Mouse (Mus musculus) heart, embryonic 13.5 days (tissue): ENCODE measurements around the gene Ptpn22. TPM values are rescaled to one million over a fixed set of nuclear protein-coding genes. Genes with fewer than 3 reads are reported as not detected.

Experiments used
- ATAC-seq: fragments of 200-750 bp; cut with Nextera tagmentation; 2 replicates; pipeline ENCODE4 v1.8.0; 2017; ENCODE audit warnings: moderate TSS enrichment; ENCODE audit not compliant: insufficient number of reproducible peaks, low FRiP score, low TSS enrichment; ENCODE audit errors: extremely low read depth
- H3K27ac ChIP-seq: fragments of 300-500 bp; sonication (generic); replicated peaks from 2 replicates; pipeline ENCODE4 v1.5.1; 2015; ENCODE audit warnings: moderate library complexity, mild to moderate bottlenecking, inconsistent platforms
- H3K27me3 ChIP-seq: fragments of 300-500 bp; sonication (generic); replicated peaks from 2 replicates; pipeline ENCODE4 v1.6.1; 2015; ENCODE audit warnings: mild to moderate bottlenecking, inconsistent platforms
- H3K36me3 ChIP-seq: fragments of 300-500 bp; sonication (generic); 2 replicates; pipeline ENCODE4 v1.6.1; 2015; ENCODE audit warnings: mild to moderate bottlenecking, inconsistent platforms
- H3K4me1 ChIP-seq: fragments of 300-500 bp; sonication (generic); 2 replicates; pipeline ENCODE4 v1.6.1; 2015; ENCODE audit warnings: inconsistent platforms
- H3K4me2 ChIP-seq: fragments of 300-500 bp; sonication (generic); 2 replicates; pipeline ENCODE4 v1.6.1; 2015; ENCODE audit warnings: inconsistent platforms, mild to moderate bottlenecking, moderate library complexity
- H3K4me3 ChIP-seq: fragments of 300-500 bp; sonication (generic); 2 replicates; pipeline ENCODE4 v1.5.1; 2015; ENCODE audit warnings: moderate library complexity, mild to moderate bottlenecking, inconsistent platforms
- H3K9ac ChIP-seq: fragments of 300-500 bp; sonication (generic); 2 replicates; pipeline ENCODE4 v1.6.1; 2015; ENCODE audit warnings: inconsistent platforms, mild to moderate bottlenecking, moderate library complexity
- H3K9me3 ChIP-seq: fragments of 300-500 bp; sonication (generic); 2 replicates; pipeline ENCODE4 v1.6.1; 2016; ENCODE audit warnings: inconsistent platforms
- WGBS: fragments of 180-500 bp; shearing (Covaris S2); methylation state at CpG from one replicate; pipeline ENCODE4 v1.1.7; 2015; ENCODE audit warnings: mixed read lengths; 5-methylcytosine and 5-hydroxymethylcytosine counted together
- polyA plus RNA-seq: library from polyadenylated mRNA; unstranded; fragments of >200 nt; fragmentation: Nextera tagmentation; extraction: Ambion mirVana; gene quantifications from 2 replicates; pipeline ENCODE4 v1.2.1, GENCODE M21; 2015

Gene Ptpn22
- polyA plus RNA-seq, 1 experiment from 2014 or later, result 0.76 TPM

GRCm38 (mm10) chr3:103907335-103908030 lies 47.9 kb downstream of the Ptpn22 start:
- H3K9me3 ChIP-seq, result no peaks in the 10 kb centered on the region
- no peak overlapping the region for H3K4me2 ChIP-seq
- no peaks in the 10 kb centered on the region for H3K4me1 ChIP-seq
- H3K9ac ChIP-seq, result no peak overlapping the region
- ATAC-seq, result no peak
- WGBS, result 64% methylated on average over 5 of the region's 5 CpGs
- H3K27ac ChIP-seq, result no peak overlapping the region
- no peak overlapping the region for H3K4me3 ChIP-seq
- H3K36me3 ChIP-seq, result no peaks in the 10 kb centered on the region
- H3K27me3 ChIP-seq, result no peaks in the 10 kb centered on the region

GRCm38 (mm10) chr3:103908781-103909180 lies 49.2 kb downstream of the Ptpn22 start:
- H3K4me3 ChIP-seq, result no peak overlapping the region
- 58% methylated on average over 2 of the region's 2 CpGs for WGBS
- H3K4me2 ChIP-seq, result no peak overlapping the region
- H3K27me3 ChIP-seq, result no peaks in the 10 kb centered on the region
- H3K36me3 ChIP-seq, result no peaks in the 10 kb centered on the region
- no peak for ATAC-seq
- no peak overlapping the region for H3K9ac ChIP-seq
- no peaks in the 10 kb centered on the region for H3K9me3 ChIP-seq
- H3K27ac ChIP-seq, result no peak overlapping the region
- 0 out of 2 replicates have a peak, but pooled peaks cover 3% of the 10 kb centered on the region for H3K4me1 ChIP-seq

GRCm38 (mm10) chr3:103913451-103913961 lies 53.9 kb downstream of the Ptpn22 start:
- Histone ChIP-seq H3K9me3 (no peaks in the 10 kb centered on the region), H3K27me3 (no peaks in the 10 kb centered on the region), H3K27ac (peak overlapping the region; percentile 88), H3K4me2 (peak overlapping the region; percentile 81), H3K4me1 (peaks cover 19% of the 10 kb centered on the region), H3K9ac (peak overlapping the region; percentile 80), H3K36me3 (no peaks in the 10 kb centered on the region), H3K4me3 (peak overlapping the region; percentile 90)
- 9% methylated on average over 11 of the region's 11 CpGs for WGBS
- ATAC-seq, result no peak

- ATAC-seq, result peak; percentile 99
- peak within 1 kb of the TSS; percentile 98 for H3K9ac ChIP-seq
- H3K4me2 ChIP-seq, result peak within 1 kb of the TSS; percentile 81
- under 1% methylated on average over 55 of the region's 55 CpGs for WGBS
- peak within 1 kb of the TSS; percentile 92 for H3K27ac ChIP-seq
- H3K27me3 ChIP-seq, result no peaks in the 10 kb centered on the region
- H3K36me3 ChIP-seq, result no peaks in the 10 kb centered on the region
- peak within 1 kb of the TSS; percentile 90 for H3K4me3 ChIP-seq
- H3K9me3 ChIP-seq, result no peaks in the 10 kb centered on the region
- H3K4me1 ChIP-seq, result peaks cover 19% of the 10 kb centered on the region
These were observed 54.5 kb downstream of the Ptpn22 start, which contains the start of gene Rsbn1 for GRCm38 (mm10) chr3:103914010-103914669. Gene Rsbn1, plus strand, starts transcription at chr3:103914120.

- peak overlapping the region; percentile 81 for H3K4me2 ChIP-seq
- H3K36me3 ChIP-seq, result peaks cover 4% of the 10 kb centered on the region; the same call in 1 of the 2 replicates
These were observed 55.3 kb downstream of the Ptpn22 start for GRCm38 (mm10) chr3:103914732-103915508.

GRCm38 (mm10) chr3:103915509-103915896 lies 55.9 kb downstream of the Ptpn22 start:
- no peak for ATAC-seq
- H3K4me2 ChIP-seq, result peak overlapping the region; percentile 81
- 3% methylated on average over 7 of the region's 7 CpGs for WGBS
- H3K36me3 ChIP-seq, result peaks cover 7% of the 10 kb centered on the region; the same call in 1 of the 2 replicates
- H3K9ac ChIP-seq, result peak overlapping the region; percentile 98
- H3K4me1 ChIP-seq, result peaks cover 25% of the 10 kb centered on the region
- no peaks in the 10 kb centered on the region for H3K27me3 ChIP-seq
- H3K4me3 ChIP-seq, result peak overlapping the region; percentile 90
- peak overlapping the region; percentile 92 for H3K27ac ChIP-seq
- H3K9me3 ChIP-seq, result no peaks in the 10 kb centered on the region

More at GRCm38 (mm10) chr3:103914732-103915508, 55.3 kb downstream of the Ptpn22 start:
- peak overlapping the region; percentile 92 for H3K27ac ChIP-seq
- peak overlapping the region; percentile 98 for H3K9ac ChIP-seq
- H3K9me3 ChIP-seq, result no peaks in the 10 kb centered on the region
- peak overlapping the region; percentile 90 for H3K4me3 ChIP-seq
- no peaks in the 10 kb centered on the region for H3K27me3 ChIP-seq
- WGBS, result under 1% methylated on average over 53 of the region's 60 CpGs
- H3K4me1 ChIP-seq, result peaks cover 22% of the 10 kb centered on the region
- ATAC-seq, result peak; percentile 4; the same call in 1 of the 2 replicates

GRCm38 (mm10) chr3:103916205-103916838 lies 56.7 kb downstream of the Ptpn22 start:
- peak overlapping the region; percentile 29; the same call in 1 of the 2 replicates for H3K27ac ChIP-seq
- no peaks in the 10 kb centered on the region for H3K27me3 ChIP-seq
- 31% methylated on average over 5 of the region's 5 CpGs for WGBS
- peak overlapping the region; percentile 73 for H3K9ac ChIP-seq
- H3K4me2 ChIP-seq, result peak overlapping the region; percentile 81
- H3K4me1 ChIP-seq, result peaks cover 28% of the 10 kb centered on the region
- ATAC-seq, result no peak
- peaks cover 7% of the 10 kb centered on the region; the same call in 1 of the 2 replicates for H3K36me3 ChIP-seq
- H3K4me3 ChIP-seq, result peak overlapping the region; percentile 90
- H3K9me3 ChIP-seq, result no peaks in the 10 kb centered on the region

- Histone ChIP-seq H3K4me2 (peak overlapping the region; percentile 81), H3K9ac (peak overlapping the region; percentile 73), H3K27me3 (no peaks in the 10 kb centered on the region), H3K27ac (no peak overlapping the region; the same call in 1 of the 2 replicates), H3K4me1 (peaks cover 31% of the 10 kb centered on the region), H3K9me3 (no peaks in the 10 kb centered on the region), H3K4me3 (peak overlapping the region; percentile 90), H3K36me3 (peaks cover 7% of the 10 kb centered on the region; the same call in 1 of the 2 replicates)
- no peak for ATAC-seq
- WGBS, result 74% methylated on average over 3 of the region's 3 CpGs
These were observed 57.2 kb downstream of the Ptpn22 start for GRCm38 (mm10) chr3:103916839-103917237.

- H3K27me3 ChIP-seq, result no peaks in the 10 kb centered on the region
- no peak overlapping the region for H3K4me2 ChIP-seq
- H3K4me3 ChIP-seq, result no peak overlapping the region
- WGBS, result 92% methylated on average over 1 of the region's 1 CpGs
- H3K36me3 ChIP-seq, result peaks cover 7% of the 10 kb centered on the region; the same call in 1 of the 2 replicates
- no peak overlapping the region for H3K9ac ChIP-seq
- H3K27ac ChIP-seq, result no peak overlapping the region
- peaks cover 42% of the 10 kb centered on the region for H3K4me1 ChIP-seq
- no peak for ATAC-seq
- H3K9me3 ChIP-seq, result no peaks in the 10 kb centered on the region
These were observed 60.5 kb downstream of the Ptpn22 start for GRCm38 (mm10) chr3:103920094-103920493.

GRCm38 (mm10) chr3:103925302-103925701 lies 65.7 kb downstream of the Ptpn22 start:
- H3K36me3 ChIP-seq, result peaks cover 14% of the 10 kb centered on the region
- H3K27ac ChIP-seq, result no peak overlapping the region

More at GRCm38 (mm10) chr3:103925302-103925701, 65.7 kb downstream of the Ptpn22 start:
- no peak overlapping the region for H3K4me2 ChIP-seq
- ATAC-seq, result no peak
- no peaks in the 10 kb centered on the region for H3K27me3 ChIP-seq
- WGBS, result 63% methylated on average over 3 of the region's 3 CpGs
- H3K9me3 ChIP-seq, result no peaks in the 10 kb centered on the region
- H3K4me1 ChIP-seq, result peaks cover 20% of the 10 kb centered on the region
- no peak overlapping the region for H3K4me3 ChIP-seq
- H3K9ac ChIP-seq, result no peak overlapping the region
